Mouse (Mus musculus) ES-CJ7 (cell line): ENCODE results near the gene Srsf9.

Experiments
- DNase-seq: peaks from one replicate; pipeline ENCODE4 v3.0.0; 2011; ENCODE audit warnings: low read depth, low spot score

Gene Srsf9

GRCm38 (mm10) chr5:115326256-115326831, 633 bp upstream of the Srsf9 start:
- DNase-seq: no peak

GRCm38 (mm10) chr5:115327610-115328548, 902 bp downstream of the Srsf9 start:
- no peak for DNase-seq

GRCm38 (mm10) chr5:115330955-115331354, 4.0 kb downstream of the Srsf9 start:
- no peak for DNase-seq

- no peak for DNase-seq
Observed at GRCm38 (mm10) chr5:115333626-115334025, 6.6 kb downstream of the Srsf9 start.

GRCm38 (mm10) chr5:115340007-115340406, 13.0 kb downstream of the Srsf9 start:
- no peak for DNase-seq

GRCm38 (mm10) chr5:115340577-115341313, 13.8 kb downstream of the Srsf9 start, which contains the start of the genes Gatc and Triap1:
Gatc (minus strand) TSS chr5:115341178.
Triap1 (plus strand) TSS chr5:115341225.
- peak; percentile 87 for DNase-seq

GRCm38 (mm10) chr5:115341314-115342165, 14.6 kb downstream of the Srsf9 start:
- no peak for DNase-seq

- peak; percentile 88 for DNase-seq
Observed at GRCm38 (mm10) chr5:115347564-115347963, 20.6 kb downstream of the Srsf9 start.

- peak; percentile 99 for DNase-seq
Observed at GRCm38 (mm10) chr5:115348546-115349224, 21.7 kb downstream of the Srsf9 start, which contains the start of gene Cox6a1. Cox6a1 (minus strand) TSS chr5:115348981.

GRCm38 (mm10) chr5:115349225-115349555, 22.2 kb downstream of the Srsf9 start:
- no peak for DNase-seq

GRCm38 (mm10) chr5:115351348-115351747, 24.4 kb downstream of the Srsf9 start:
- DNase-seq: peak; percentile 84

GRCm38 (mm10) chr5:115355070-115355469, 28.1 kb downstream of the Srsf9 start:
- DNase-seq: no peak

GRCm38 (mm10) chr5:115358872-115359271, 31.9 kb downstream of the Srsf9 start:
- DNase-seq: peak; percentile 93

GRCm38 (mm10) chr5:115359438-115359837, 32.5 kb downstream of the Srsf9 start:
- no peak for DNase-seq

- DNase-seq: peak; percentile 29
Observed at GRCm38 (mm10) chr5:115359851-115360372, 32.9 kb downstream of the Srsf9 start.

- DNase-seq: peak; percentile 74
Observed at GRCm38 (mm10) chr5:115362216-115362615, 35.2 kb downstream of the Srsf9 start.

GRCm38 (mm10) chr5:115362819-115363714, 36.1 kb downstream of the Srsf9 start:
- no peak for DNase-seq

GRCm38 (mm10) chr5:115364782-115365181, 37.8 kb downstream of the Srsf9 start:
- DNase-seq: peak; percentile 56

GRCm38 (mm10) chr5:115371736-115372135, 44.8 kb downstream of the Srsf9 start:
- no peak for DNase-seq
